Mouse (Mus musculus) lung, postnatal 4 days (tissue): ENCODE results near the gene Olfr503.
"Not testable (repeated sequence)": the region's sequence is repeated elsewhere in the genome, so short reads cannot be mapped to it uniquely, and the experiment has no call there.

Experiments
- DNase-seq, 2 experiments: peaks; one replicate each; pipeline ENCODE4 v3.0.0; 2021

Gene Olfr503

GRCm38 (mm10) chr7:108544227-108544626, at the start of gene Olfr503:
Gene Olfr503 (plus strand): TSS chr7:108544527.
- DNase-seq = not testable (repeated sequence)

GRCm38 (mm10) chr7:108524965-108525364, 19.4 kb upstream of the Olfr503 start, which contains the start of gene Olfr502:
Gene Olfr502 (minus strand): TSS chr7:108525065.
- no peak for DNase-seq

- DNase-seq = no peak
Measured at GRCm38 (mm10) chr7:108542416-108542815, 1.9 kb upstream of the Olfr503 start.

- DNase-seq = no peak
Measured at GRCm38 (mm10) chr7:108565693-108566092, 21.4 kb downstream of the Olfr503 start, which contains the start of gene Olfr504. Gene Olfr504 (minus strand): TSS chr7:108565793.

GRCm38 (mm10) chr7:108589797-108590196, 45.5 kb downstream of the Olfr503 start:
- DNase-seq = no peak
